Mouse (Mus musculus) hindbrain, embryonic 10.5 days (tissue): ENCODE results near the gene Poldip3. TPM values are rescaled to one million over a fixed set of nuclear protein-coding genes. Genes with fewer than 3 reads are reported as not detected.
A peak's percentile ranks its signal among the peaks of the same experiment; 100 is the strongest.

ENCODE experiments used
- DNase-seq: peaks from one replicate; pipeline ENCODE4 v3.0.0-alpha.2; 2017; ENCODE audit warnings: low spot score
- H3K27ac ChIP-seq: fragments of 300-500 bp; sonication (generic); 2 replicates; pipeline ENCODE4 v1.5.1; 2016; ENCODE audit warnings: mild to moderate bottlenecking, moderate library complexity
- H3K27me3 ChIP-seq: fragments of 300-500 bp; sonication (generic); 2 replicates; pipeline ENCODE4 v1.6.1; 2016; ENCODE audit warnings: mild to moderate bottlenecking; ENCODE audit not compliant: poor library complexity, insufficient read depth, severe bottlenecking
- H3K36me3 ChIP-seq: fragments of 300-500 bp; sonication (generic); 2 replicates; pipeline ENCODE4 v1.6.1; 2016; ENCODE audit warnings: mild to moderate bottlenecking, moderate library complexity
- H3K4me1 ChIP-seq: fragments of 300-500 bp; sonication (generic); replicated peaks from 2 replicates; pipeline ENCODE4 v1.6.1; 2016; ENCODE audit warnings: mild to moderate bottlenecking
- H3K4me3 ChIP-seq: fragments of 300-500 bp; sonication (generic); 2 replicates; pipeline ENCODE4 v1.5.1; 2016; ENCODE audit warnings: mild to moderate bottlenecking, moderate library complexity
- H3K9me3 ChIP-seq: fragments of 300-500 bp; sonication (generic); 2 replicates; pipeline ENCODE4 v1.6.1; 2016; ENCODE audit warnings: mild to moderate bottlenecking, moderate library complexity
- WGBS: fragments of 180-500 bp; shearing (Covaris S2); methylation state at CpG from one replicate; pipeline ENCODE4 v1.1.7; 2016; 5-methylcytosine and 5-hydroxymethylcytosine counted together
- polyA plus RNA-seq: library from polyadenylated mRNA; unstranded; fragments of >200 nt; fragmentation: Nextera tagmentation; extraction: Ambion mirVana; gene quantifications from 2 replicates; pipeline ENCODE4 v1.2.1, GENCODE M21; 2016

The Poldip3 gene
- polyA plus RNA-seq, 1 experiment from 2014 or later: 190 TPM

GRCm38 (mm10) chr15:83169772-83170722 lies 20.9 kb upstream of the Poldip3 start:
- 87% methylated on average over 8 of the region's 8 CpGs for WGBS
- Histone ChIP-seq H3K27ac (peak overlapping the region; percentile 57), H3K4me1 (peaks cover 65% of the 10 kb centered on the region), H3K4me3 (0 out of 2 replicates have a peak overlapping the region, but pooled peaks have one; percentile 11), H3K27me3 (no peaks in the 10 kb centered on the region), H3K9me3 (no peaks in the 10 kb centered on the region), H3K36me3 (peaks cover 10% of the 10 kb centered on the region)
- no peak for DNase-seq

- 77% methylated on average over 7 of the region's 7 CpGs for WGBS
- Histone ChIP-seq H3K27ac (peak overlapping the region; percentile 57; the same call in 1 of the 2 replicates), H3K4me1 (peaks cover 68% of the 10 kb centered on the region), H3K4me3 (0 out of 2 replicates have a peak overlapping the region, but pooled peaks have one; percentile 11), H3K27me3 (no peaks in the 10 kb centered on the region), H3K36me3 (peaks cover 14% of the 10 kb centered on the region), H3K9me3 (no peaks in the 10 kb centered on the region)
- no peak for DNase-seq
These were observed 19.9 kb upstream of the Poldip3 start for GRCm38 (mm10) chr15:83168875-83169771.

- H3K4me3 ChIP-seq: no peak overlapping the region
- peaks cover 19% of the 10 kb centered on the region for H3K36me3 ChIP-seq
- no peak for DNase-seq
- no peaks in the 10 kb centered on the region for H3K27me3 ChIP-seq
- 83% methylated on average over 3 of the region's 3 CpGs for WGBS
- no peaks in the 10 kb centered on the region for H3K9me3 ChIP-seq
- no peak overlapping the region for H3K27ac ChIP-seq
- H3K4me1 ChIP-seq: peaks cover 64% of the 10 kb centered on the region
These were observed 19.1 kb upstream of the Poldip3 start for GRCm38 (mm10) chr15:83168311-83168710.

GRCm38 (mm10) chr15:83167550-83168065 lies 18.4 kb upstream of the Poldip3 start:
- WGBS: 91% methylated on average over 8 of the region's 8 CpGs
- no peaks in the 10 kb centered on the region for H3K9me3 ChIP-seq
- H3K4me3 ChIP-seq: no peak overlapping the region
- H3K27me3 ChIP-seq: peaks cover under 1% of the 10 kb centered on the region; the same call in 1 of the 2 replicates
- H3K36me3 ChIP-seq: peaks cover 26% of the 10 kb centered on the region
- peaks cover 65% of the 10 kb centered on the region for H3K4me1 ChIP-seq
- no peak for DNase-seq
- peak overlapping the region; percentile 60; the same call in 1 of the 2 replicates for H3K27ac ChIP-seq

- Histone ChIP-seq H3K4me1 (peaks cover 66% of the 10 kb centered on the region), H3K9me3 (no peaks in the 10 kb centered on the region), H3K27me3 (peaks cover 5% of the 10 kb centered on the region; the same call in 1 of the 2 replicates), H3K27ac (peak overlapping the region; percentile 60), H3K36me3 (peaks cover 31% of the 10 kb centered on the region), H3K4me3 (no peak overlapping the region)
- 73% methylated on average over 5 of the region's 5 CpGs for WGBS
- no peak for DNase-seq
These were observed 17.9 kb upstream of the Poldip3 start for GRCm38 (mm10) chr15:83167126-83167525.

- Histone ChIP-seq H3K4me1 (peaks cover 66% of the 10 kb centered on the region), H3K27ac (peak overlapping the region; percentile 60), H3K27me3 (peaks cover 8% of the 10 kb centered on the region; the same call in 1 of the 2 replicates), H3K9me3 (no peaks in the 10 kb centered on the region), H3K4me3 (no peak overlapping the region), H3K36me3 (peaks cover 35% of the 10 kb centered on the region)
- no peak for DNase-seq
- 91% methylated on average over 3 of the region's 3 CpGs for WGBS
These were observed 17.5 kb upstream of the Poldip3 start for GRCm38 (mm10) chr15:83166642-83167041.

- peaks cover 66% of the 10 kb centered on the region for H3K4me1 ChIP-seq
- whole genome bisulfite sequencing: 91% methylated on average over 13 of the region's 13 CpGs
These were observed 16.5 kb upstream of the Poldip3 start for GRCm38 (mm10) chr15:83165526-83166315.

GRCm38 (mm10) chr15:83164971-83165471 lies 15.8 kb upstream of the Poldip3 start:
- 78% methylated on average over 5 of the region's 5 CpGs for WGBS
- H3K27ac ChIP-seq: peak overlapping the region; percentile 60

More at GRCm38 (mm10) chr15:83165526-83166315, 16.5 kb upstream of the Poldip3 start:
- H3K9me3 ChIP-seq: no peaks in the 10 kb centered on the region
- no peak overlapping the region for H3K4me3 ChIP-seq
- H3K27me3 ChIP-seq: peaks cover 8% of the 10 kb centered on the region; the same call in 1 of the 2 replicates
- H3K27ac ChIP-seq: no peak overlapping the region
- no peak for DNase-seq
- H3K36me3 ChIP-seq: peaks cover 43% of the 10 kb centered on the region

GRCm38 (mm10) chr15:83162818-83163485 lies 13.8 kb upstream of the Poldip3 start:
- Histone ChIP-seq H3K27me3 (peaks cover 8% of the 10 kb centered on the region; the same call in 1 of the 2 replicates), H3K27ac (peak overlapping the region; percentile 45; the same call in 1 of the 2 replicates), H3K36me3 (peaks cover 71% of the 10 kb centered on the region), H3K9me3 (no peaks in the 10 kb centered on the region), H3K4me1 (peaks cover 54% of the 10 kb centered on the region), H3K4me3 (no peak overlapping the region)
- WGBS: 88% methylated on average over 11 of the region's 11 CpGs
- DNase-seq: no peak

More at GRCm38 (mm10) chr15:83164971-83165471, 15.8 kb upstream of the Poldip3 start:
- Histone ChIP-seq H3K9me3 (no peaks in the 10 kb centered on the region), H3K36me3 (peaks cover 50% of the 10 kb centered on the region), H3K4me3 (no peak overlapping the region), H3K27me3 (peaks cover 8% of the 10 kb centered on the region; the same call in 1 of the 2 replicates), H3K4me1 (peaks cover 66% of the 10 kb centered on the region)
- no peak for DNase-seq

- no peak for DNase-seq
- peaks cover 8% of the 10 kb centered on the region; the same call in 1 of the 2 replicates for H3K27me3 ChIP-seq
- H3K36me3 ChIP-seq: peaks cover 81% of the 10 kb centered on the region
- peaks cover 45% of the 10 kb centered on the region for H3K4me1 ChIP-seq
- 78% methylated on average over 4 of the region's 4 CpGs for WGBS
- H3K9me3 ChIP-seq: no peaks in the 10 kb centered on the region
- no peak overlapping the region for H3K4me3 ChIP-seq
- H3K27ac ChIP-seq: peak overlapping the region; percentile 81
These were observed 12.8 kb upstream of the Poldip3 start for GRCm38 (mm10) chr15:83162001-83162400.
